Comparison of ENCODE assay signal across 8 mouse cellular contexts in genomic region chr7:28953476-28954376, GRCm38 (mm10). TPM values are rescaled to one million over a fixed set of nuclear protein-coding genes. Genes with fewer than 3 reads are reported as not detected.
A peak's percentile ranks its signal among the peaks of the same experiment; 100 is the strongest.
DNase-seq lines count a peak whose midpoint lies in the region; ATAC-seq and TF ChIP-seq lines count a peak whose summit lies in the region.

No protein-coding gene starts in this region.

- 0 out of 2 replicates have a peak, but pooled peaks cover 12% of the 10 kb centered on the region for H3K36me3 ChIP-seq in embryonic facial prominence, embryonic 15.5 days
- no peaks in the 10 kb centered on the region for H3K36me3 ChIP-seq in limb, embryonic 15.5 days
- H3K36me3 ChIP-seq in small intestine, adult 2 months (ENCODE audit: control insufficient read depth, insufficient read depth, low read length), result peaks cover 21% of the 10 kb centered on the region

- H3K27ac ChIP-seq in layer of hippocampus, adult 2 months, result peak overlapping the region; percentile 76
- H3K27ac ChIP-seq in embryonic facial prominence, embryonic 15.5 days (replicated peaks), result peak overlapping the region; percentile 89
- H3K27ac ChIP-seq in limb, embryonic 15.5 days, result peak overlapping the region; percentile 83
- peak overlapping the region; percentile 58; the same call in 1 of the 2 replicates for H3K27ac ChIP-seq in small intestine, adult 2 months (ENCODE audit: insufficient read depth, low read depth, low read length)

- H3K4me3 ChIP-seq in layer of hippocampus, adult 2 months, result no peak overlapping the region
- no peak overlapping the region for H3K4me3 ChIP-seq in embryonic facial prominence, embryonic 15.5 days (replicated peaks)
- no peak overlapping the region for H3K4me3 ChIP-seq in limb, embryonic 15.5 days
- no peak overlapping the region for H3K4me3 ChIP-seq in small intestine, adult 2 months (ENCODE audit: low read depth, low read length)

- no peaks in the 10 kb centered on the region for H3K27me3 ChIP-seq in embryonic facial prominence, embryonic 15.5 days
- no peaks in the 10 kb centered on the region for H3K27me3 ChIP-seq in limb, embryonic 15.5 days
- H3K27me3 ChIP-seq in small intestine, adult 2 months (ENCODE audit: control insufficient read depth, insufficient read depth, low read length), result no peaks in the 10 kb centered on the region

- no peak overlapping the region for H3K4me2 ChIP-seq in embryonic facial prominence, embryonic 15.5 days (replicated peaks)
- H3K4me2 ChIP-seq in limb, embryonic 15.5 days, result peak overlapping the region; percentile 21; the same call in 1 of the 2 replicates

- no peak for TF ChIP-seq POLR2A in small intestine, adult 2 months (IDR thresholded peaks at IDR 0.05; ENCODE audit: low read depth, low read length)

- no peak for TF ChIP-seq CTCF in layer of hippocampus, adult 2 months (conservative IDR thresholded peaks at IDR 0.05)
- no peak; the same call in 1 of the 2 replicates for TF ChIP-seq CTCF in small intestine, adult 2 months (IDR thresholded peaks at IDR 0.05; ENCODE audit: extremely low read depth, insufficient read length, insufficient replicate concordance, low read depth, low read length)

- ATAC-seq in embryonic facial prominence, embryonic 15.5 days (ENCODE audit: insufficient number of reproducible peaks, low FRiP score, low TSS enrichment, low read depth), result no peak
- no peak for ATAC-seq in limb, embryonic 15.5 days (ENCODE audit: insufficient number of reproducible peaks, low FRiP score, low TSS enrichment, low read depth)
- ATAC-seq in inflammation-experienced regulatory T-cells, adult 6 months, result no peak

- no peaks in the 10 kb centered on the region for H3K9me3 ChIP-seq in embryonic facial prominence, embryonic 15.5 days (replicated peaks)
- no peaks in the 10 kb centered on the region for H3K9me3 ChIP-seq in limb, embryonic 15.5 days

- WGBS in embryonic facial prominence, embryonic 15.5 days, result 18% methylated on average over 2 of the region's 2 CpGs
- 18% methylated on average over 2 of the region's 2 CpGs for WGBS in limb, embryonic 15.5 days
- 21% methylated on average over 2 of the region's 2 CpGs for WGBS in small intestine, adult 2 months

- no peak overlapping the region for H3K9ac ChIP-seq in embryonic facial prominence, embryonic 15.5 days
- H3K9ac ChIP-seq in limb, embryonic 15.5 days, result no peak overlapping the region

- H3K4me1 ChIP-seq in embryonic facial prominence, embryonic 15.5 days, result peaks cover 87% of the 10 kb centered on the region
- H3K4me1 ChIP-seq in limb, embryonic 15.5 days, result peaks cover 87% of the 10 kb centered on the region
- peaks cover 41% of the 10 kb centered on the region; the same call in 1 of the 2 replicates for H3K4me1 ChIP-seq in small intestine, adult 2 months (ENCODE audit: control insufficient read depth, insufficient read depth, insufficient read length, low read length)

- DNase-seq in layer of hippocampus, adult 2 months (ENCODE audit: low spot score in 2 of 2), result peak in 1 of 2 experiments; percentile 22
- DNase-seq in layer of hippocampus, adult 8-10 months (ENCODE audit: low spot score in 2 of 2), result no peak
- DNase-seq in cerebellum, adult 18-20 months, result no peak
- no peak for DNase-seq in lung, postnatal 4 days

RNA-seq across cellular contexts. Expression of gene Actn4, which starts 8.4 kb away (rescaled TPM):
- total RNA-seq in layer of hippocampus, adult 2 months (2021), result 100 to 1,000 TPM; 131 to 134 TPM
- 100 to 1,000 TPM; 136 to 138 (median 137) TPM for total RNA-seq in layer of hippocampus, adult 8-10 months (2022)
- polyA plus RNA-seq in embryonic facial prominence, embryonic 15.5 days (2015; fragmentation: Nextera tagmentation; extraction: Ambion mirVana), result 321 and 328 TPM in 2 replicates
- polyA plus RNA-seq in limb, embryonic 15.5 days (2015; fragmentation: Nextera tagmentation; extraction: Ambion mirVana), result 347 and 359 TPM in 2 replicates
- polyA plus RNA-seq in small intestine, adult 2 months (2012; rRNA removed), result 506 and 1,069 TPM in 2 replicates
- polyA plus RNA-seq in inflammation-experienced regulatory T-cells, adult 6 months (2017; shearing (Covaris generic)), result 100 to 1,000 TPM in 1 of 3 experiments, 10 to 100 TPM in 2; 74.2 to 145 (median 93.4) TPM

RNA-seq across cellular contexts. Expression of gene Eif3k, which starts 27.9 kb away (rescaled TPM):
- total RNA-seq in layer of hippocampus, adult 2 months (2021), result 100 to 1,000 TPM; 198 to 202 TPM
- 100 to 1,000 TPM; 182 to 214 (median 197) TPM for total RNA-seq in layer of hippocampus, adult 8-10 months (2022)
- 403 and 405 TPM in 2 replicates for polyA plus RNA-seq in embryonic facial prominence, embryonic 15.5 days (2015; fragmentation: Nextera tagmentation; extraction: Ambion mirVana)
- polyA plus RNA-seq in limb, embryonic 15.5 days (2015; fragmentation: Nextera tagmentation; extraction: Ambion mirVana), result 372 and 387 TPM in 2 replicates
- 135 and 169 TPM in 2 replicates for polyA plus RNA-seq in small intestine, adult 2 months (2012; rRNA removed)
- polyA plus RNA-seq in inflammation-experienced regulatory T-cells, adult 6 months (2017; shearing (Covaris generic)), result 100 to 1,000 TPM; 441 to 670 (median 588) TPM

RNA-seq across cellular contexts. Expression of gene Map4k1, which starts 28.1 kb away (rescaled TPM):
- total RNA-seq in layer of hippocampus, adult 2 months (2021), result 1 to 10 TPM in 1 of 2 experiments, under 1 TPM in 1; 0.90 to 1.8 TPM
- total RNA-seq in layer of hippocampus, adult 8-10 months (2022), result 1 to 10 TPM; 1.3 to 3.5 (median 1.7) TPM
- 7.5 and 7.7 TPM in 2 replicates for polyA plus RNA-seq in embryonic facial prominence, embryonic 15.5 days (2015; fragmentation: Nextera tagmentation; extraction: Ambion mirVana)
- polyA plus RNA-seq in limb, embryonic 15.5 days (2015; fragmentation: Nextera tagmentation; extraction: Ambion mirVana), result 7.2 and 7.6 TPM in 2 replicates
- 11.1 and 21.3 TPM in 2 replicates for polyA plus RNA-seq in small intestine, adult 2 months (2012; rRNA removed)
- polyA plus RNA-seq in inflammation-experienced regulatory T-cells, adult 6 months (2017; shearing (Covaris generic)), result 100 to 1,000 TPM in 2 of 3 experiments, 10 to 100 TPM in 1; 98.7 to 130 (median 111) TPM
